Mouse (Mus musculus) small intestine, adult 2 months (tissue): ENCODE data around the gene Acy3. TPM values are rescaled to one million over a fixed set of nuclear protein-coding genes. Genes with fewer than 3 reads are reported as not detected.
"Not testable (repeated sequence)": the region's sequence is repeated elsewhere in the genome, so short reads cannot be mapped to it uniquely, and the experiment has no call there.

ENCODE experiments used
- H3K27ac ChIP-seq: fragments of 200-500 bp; 2 replicates; pipeline ENCODE4 v1.5.1; 2012; ENCODE audit warnings: low read depth, low read length, control low read depth, inconsistent platforms; ENCODE audit not compliant: insufficient read depth
- H3K27me3 ChIP-seq: fragments of 200-500 bp; 2 replicates; pipeline ENCODE4 v1.6.1; 2012; ENCODE audit warnings: mild to moderate bottlenecking, moderate library complexity, low read length, inconsistent platforms; ENCODE audit not compliant: control insufficient read depth, insufficient read depth
- H3K36me3 ChIP-seq: fragments of 200-500 bp; 2 replicates; pipeline ENCODE4 v1.6.1; 2012; ENCODE audit warnings: mild to moderate bottlenecking, low read length, control low read depth, inconsistent platforms; ENCODE audit not compliant: control insufficient read depth, insufficient read depth
- H3K4me1 ChIP-seq: fragments of 200-500 bp; 2 replicates; pipeline ENCODE4 v1.6.1; 2012; ENCODE audit warnings: low read length, inconsistent platforms, mixed read lengths; ENCODE audit not compliant: control insufficient read depth, insufficient read depth, insufficient read length
- H3K4me3 ChIP-seq: fragments of 200-500 bp; 2 replicates; pipeline ENCODE4 v1.5.1; 2012; ENCODE audit warnings: low read depth, mild to moderate bottlenecking, control low read depth, inconsistent platforms, low read length, moderate library complexity
- CTCF ChIP-seq: fragments of 200-500 bp; IDR thresholded peaks from 2 replicates; pipeline ENCODE4 v1.5.1; 2012; ENCODE audit warnings: low read depth, mild to moderate bottlenecking, control low read depth, inconsistent platforms, low read length, moderate library complexity, mixed read lengths; ENCODE audit not compliant: insufficient replicate concordance, insufficient read length; ENCODE audit errors: extremely low read depth
- POLR2A ChIP-seq: fragments of 200-500 bp; IDR thresholded peaks from 2 replicates; pipeline ENCODE4 v1.6.1; 2012; ENCODE audit warnings: low read depth, mild to moderate bottlenecking, control low read depth, inconsistent platforms, low read length, moderate library complexity
- WGBS: fragments of 180-500 bp; shearing (Covaris S2); methylation state at CpG from one replicate; pipeline ENCODE4 v1.1.7; 2018; 5-methylcytosine and 5-hydroxymethylcytosine counted together
- polyA plus RNA-seq: library from polyadenylated mRNA; depleted of rRNA; stranded (reverse); fragments of >200 nt; gene quantifications from 2 replicates; pipeline ENCODE4 v1.2.3, GENCODE M21; 2012; rRNA removed

Gene Acy3
- polyA plus RNA-seq, 1 experiment, result 147 TPM

- Histone ChIP-seq H3K36me3 (no peaks in the 10 kb centered on the region), H3K27me3 (no peaks in the 10 kb centered on the region), H3K27ac (no peak overlapping the region), H3K4me3 (no peak overlapping the region), H3K4me1 (peaks cover 13% of the 10 kb centered on the region)
- TF ChIP-seq POLR2A, result no peak
- no peak for TF ChIP-seq CTCF
Observed at GRCm38 (mm10) chr19:4027576-4027975, 41.2 kb downstream of the Acy3 start.

GRCm38 (mm10) chr19:4032668-4033067, 46.3 kb downstream of the Acy3 start:
- 79% methylated on average over 7 of the region's 7 CpGs for WGBS
- Histone ChIP-seq H3K4me1 (peaks cover 24% of the 10 kb centered on the region), H3K36me3 (peaks cover 6% of the 10 kb centered on the region), H3K4me3 (no peak overlapping the region), H3K27ac (peak overlapping the region; percentile 64; the same call in 1 of the 2 replicates), H3K27me3 (no peaks in the 10 kb centered on the region)
- no peak for TF ChIP-seq CTCF
- TF ChIP-seq POLR2A, result no peak

- peak overlapping the region; percentile 96 for H3K27ac ChIP-seq
Observed at GRCm38 (mm10) chr19:4033298-4033697, 46.9 kb downstream of the Acy3 start.

GRCm38 (mm10) chr19:4033742-4034141, 47.4 kb downstream of the Acy3 start:
- Histone ChIP-seq H3K27ac (peak overlapping the region; percentile 96), H3K4me3 (no peak overlapping the region), H3K4me1 (peaks cover 24% of the 10 kb centered on the region), H3K27me3 (no peaks in the 10 kb centered on the region), H3K36me3 (peaks cover 6% of the 10 kb centered on the region)
- TF ChIP-seq CTCF (no peak), POLR2A (no peak)
- WGBS, result 19% methylated on average over 5 of the region's 5 CpGs

More at GRCm38 (mm10) chr19:4033298-4033697, 46.9 kb downstream of the Acy3 start:
- no peak overlapping the region for H3K4me3 ChIP-seq
- no peaks in the 10 kb centered on the region for H3K27me3 ChIP-seq
- WGBS, result 25% methylated on average over 3 of the region's 3 CpGs
- peaks cover 6% of the 10 kb centered on the region for H3K36me3 ChIP-seq
- TF ChIP-seq CTCF (no peak), POLR2A (no peak)
- peaks cover 24% of the 10 kb centered on the region for H3K4me1 ChIP-seq

- Histone ChIP-seq H3K27ac (peak overlapping the region; percentile 93), H3K4me3 (peak overlapping the region; percentile 55), H3K36me3 (peaks cover 6% of the 10 kb centered on the region), H3K27me3 (no peaks in the 10 kb centered on the region), H3K4me1 (peaks cover 19% of the 10 kb centered on the region)
- WGBS, result 29% methylated on average over 12 of the region's 12 CpGs
- TF ChIP-seq CTCF, result no peak
- TF ChIP-seq POLR2A, result 0 out of 2 replicates have a peak, but pooled peaks have one; percentile 29
Observed at GRCm38 (mm10) chr19:4036327-4037045, 50.1 kb downstream of the Acy3 start.

GRCm38 (mm10) chr19:4037154-4037787, 50.9 kb downstream of the Acy3 start:
- peak overlapping the region; percentile 65 for H3K27ac ChIP-seq
- not testable (repeated sequence) for H3K36me3 ChIP-seq, H3K27me3 ChIP-seq
- H3K4me1 ChIP-seq, result peaks cover 22% of the 10 kb centered on the region
- WGBS, result 16% methylated on average over 7 of the region's 8 CpGs
- H3K4me3 ChIP-seq, result peak overlapping the region; percentile 89

- H3K4me3 ChIP-seq, result peak within 1 kb of the TSS; percentile 89
- under 1% methylated on average over 26 of the region's 26 CpGs for WGBS
- peak within 1 kb of the TSS; percentile 93 for H3K27ac ChIP-seq
- H3K27me3 ChIP-seq, result no peaks in the 10 kb centered on the region
- H3K4me1 ChIP-seq, result peaks cover 20% of the 10 kb centered on the region; the same call in 1 of the 2 replicates
- TF ChIP-seq POLR2A (peak; percentile 93), CTCF (peak; percentile 48; the same call in 1 of the 2 replicates)
- H3K36me3 ChIP-seq, result peaks cover 6% of the 10 kb centered on the region
Observed at GRCm38 (mm10) chr19:4037788-4038232, 51.4 kb downstream of the Acy3 start, which contains the start of gene Gstp1. TSS of gene Gstp1 (minus strand) at chr19:4037985.

Other genes starting within 250 kb of the Acy3 start
- 7.4 and 16.8 TPM in 2 replicates for gene Kmt5b, start 219.1 kb upstream of the Acy3 start, polyA plus RNA-seq
- 85.2 and 214 TPM in 2 replicates for gene Chka, start 134.8 kb upstream of the Acy3 start, polyA plus RNA-seq
- gene Tcirg1, start 79.4 kb upstream of the Acy3 start, polyA plus RNA-seq, result 107 and 148 TPM in 2 replicates
- 303 and 423 TPM in 2 replicates for gene Ndufs8, start 73.8 kb upstream of the Acy3 start, polyA plus RNA-seq
- gene Aldh3b1, start 56.8 kb upstream of the Acy3 start, polyA plus RNA-seq, result 32.8 and 43.0 TPM in 2 replicates
- 108 and 140 TPM in 2 replicates for gene Unc93b1, start 51.4 kb upstream of the Acy3 start, polyA plus RNA-seq
- not detected in 2 replicates for gene Aldh3b3, start 27.9 kb upstream of the Acy3 start, polyA plus RNA-seq
- gene Aldh3b2, start 14.2 kb upstream of the Acy3 start, polyA plus RNA-seq, result 0.55 and 1.5 TPM in 2 replicates
- gene Tbx10, start 6.2 kb downstream of the Acy3 start, polyA plus RNA-seq, result 0.10 TPM in 1 of 2 replicates, not detected in the other
- gene Nudt8, start 14.0 kb downstream of the Acy3 start, polyA plus RNA-seq, result 30.6 and 33.7 TPM in 2 replicates
- 0.77 and 0.90 TPM in 2 replicates for gene Gm49405, start 14.1 kb downstream of the Acy3 start, polyA plus RNA-seq
- gene Doc2g, start 16.7 kb downstream of the Acy3 start, polyA plus RNA-seq, result 5.1 and 8.2 TPM in 2 replicates
- gene Ndufv1, start 26.2 kb downstream of the Acy3 start, polyA plus RNA-seq, result 92.8 and 170 TPM in 2 replicates
- 798 and 1,214 TPM in 2 replicates for gene Gstp1, start 51.4 kb downstream of the Acy3 start, polyA plus RNA-seq
- gene Gstp2, start 59.5 kb downstream of the Acy3 start, polyA plus RNA-seq, result 231 and 289 TPM in 2 replicates
- gene Gstp3, start 73.0 kb downstream of the Acy3 start, polyA plus RNA-seq, result 11.8 and 15.0 TPM in 2 replicates
- 24.8 TPM in 1 of 2 replicates, not detected in the other for gene Cabp2, start 95.0 kb downstream of the Acy3 start, polyA plus RNA-seq
- gene Cdk2ap2, start 110.6 kb downstream of the Acy3 start, polyA plus RNA-seq, result 186 and 366 TPM in 2 replicates
- gene Pitpnm1, start 113.4 kb downstream of the Acy3 start, polyA plus RNA-seq, result 108 and 197 TPM in 2 replicates
- gene Aip, start 139.3 kb downstream of the Acy3 start, polyA plus RNA-seq, result 41.3 and 59.8 TPM in 2 replicates
- 0.06 TPM in 1 of 2 replicates, not detected in the other for gene Gpr152, start 153.2 kb downstream of the Acy3 start, polyA plus RNA-seq
- 0.25 and 0.42 TPM in 2 replicates for gene Cabp4, start 157.5 kb downstream of the Acy3 start, polyA plus RNA-seq
- gene Coro1b, start 162.0 kb downstream of the Acy3 start, polyA plus RNA-seq, result 264 and 493 TPM in 2 replicates
- gene Ptprcap, start 167.0 kb downstream of the Acy3 start, polyA plus RNA-seq, result 95.3 and 169 TPM in 2 replicates
- gene Rps6kb2, start 176.8 kb downstream of the Acy3 start, polyA plus RNA-seq, result 37.9 and 42.5 TPM in 2 replicates
- 3.7 and 4.4 TPM in 2 replicates for gene Carns1, start 188.9 kb downstream of the Acy3 start, polyA plus RNA-seq
- 15.3 and 21.9 TPM in 2 replicates for gene Tbc1d10c, start 204.7 kb downstream of the Acy3 start, polyA plus RNA-seq
- gene Ppp1ca, start 205.5 kb downstream of the Acy3 start, polyA plus RNA-seq, result 142 and 258 TPM in 2 replicates
- gene Rad9a, start 215.1 kb downstream of the Acy3 start, polyA plus RNA-seq, result 8.2 and 12.2 TPM in 2 replicates
- gene Clcf1, start 227.7 kb downstream of the Acy3 start, polyA plus RNA-seq, result 10.1 and 12.4 TPM in 2 replicates
- gene AC109138.7, start 227.8 kb downstream of the Acy3 start, polyA plus RNA-seq, result not detected in 2 replicates
- 46.4 and 118 TPM in 2 replicates for gene Pold4, start 245.3 kb downstream of the Acy3 start, polyA plus RNA-seq